Mouse (Mus musculus): ENCODE measurements around the gene Sstr3.
A peak's percentile ranks its signal among the peaks of the same experiment; 100 is the strongest.

Gene Sstr3

DNA sequence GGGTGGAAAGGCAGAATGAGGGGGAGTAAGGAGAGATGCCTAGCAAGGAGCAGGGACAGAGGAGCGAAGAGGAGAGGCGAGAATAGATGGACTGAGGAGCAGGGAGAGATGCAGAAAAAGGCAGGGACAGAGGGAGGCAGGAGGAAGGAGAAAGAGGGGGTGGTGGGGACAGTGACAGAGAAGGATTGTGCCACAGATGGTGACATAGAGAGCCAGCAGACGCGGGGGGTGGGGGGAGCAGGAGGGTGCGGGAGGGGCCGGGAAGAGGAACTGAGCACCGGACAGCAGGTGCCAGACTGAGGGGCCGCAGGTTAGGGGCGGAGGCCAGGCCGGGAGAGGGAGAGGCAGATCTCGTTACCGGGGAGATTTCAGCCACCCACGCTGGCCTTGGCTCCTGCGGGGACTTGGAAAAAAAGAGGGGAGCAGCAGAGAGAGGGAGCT is at the start of gene Sstr3:
Gene Sstr3 (minus strand): TSS at position 125 of the 441 bp plus-strand sequence.
- peak; percentile 69 to 74 for DNase-seq

DNA sequence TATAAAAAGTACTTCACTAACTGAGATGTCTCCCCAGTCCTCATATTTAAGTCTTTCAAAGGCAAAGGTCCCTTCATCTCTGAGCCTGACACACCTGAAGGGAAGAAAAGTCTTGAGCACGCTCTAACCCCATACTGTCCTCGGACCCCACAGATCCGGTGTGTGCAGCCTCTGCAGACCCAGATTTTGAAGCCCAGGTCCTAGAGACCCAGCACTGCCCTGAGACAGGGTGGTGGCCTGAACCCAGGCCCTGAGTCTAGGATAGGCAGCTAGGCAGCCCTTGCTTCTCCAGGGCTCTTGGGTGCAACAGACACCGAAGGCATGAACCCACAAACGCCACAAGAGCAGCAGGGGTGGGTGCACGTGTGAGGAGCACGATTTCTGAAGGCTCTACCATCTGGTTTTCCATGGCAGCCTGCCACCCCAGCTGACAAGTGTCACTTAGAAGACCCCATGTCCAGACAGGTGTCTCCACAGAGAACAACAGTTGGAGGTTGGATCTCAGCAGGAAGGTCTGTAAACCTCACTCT is 49.5 kb upstream of the Sstr3 start:
- no peak for DNase-seq

DNA sequence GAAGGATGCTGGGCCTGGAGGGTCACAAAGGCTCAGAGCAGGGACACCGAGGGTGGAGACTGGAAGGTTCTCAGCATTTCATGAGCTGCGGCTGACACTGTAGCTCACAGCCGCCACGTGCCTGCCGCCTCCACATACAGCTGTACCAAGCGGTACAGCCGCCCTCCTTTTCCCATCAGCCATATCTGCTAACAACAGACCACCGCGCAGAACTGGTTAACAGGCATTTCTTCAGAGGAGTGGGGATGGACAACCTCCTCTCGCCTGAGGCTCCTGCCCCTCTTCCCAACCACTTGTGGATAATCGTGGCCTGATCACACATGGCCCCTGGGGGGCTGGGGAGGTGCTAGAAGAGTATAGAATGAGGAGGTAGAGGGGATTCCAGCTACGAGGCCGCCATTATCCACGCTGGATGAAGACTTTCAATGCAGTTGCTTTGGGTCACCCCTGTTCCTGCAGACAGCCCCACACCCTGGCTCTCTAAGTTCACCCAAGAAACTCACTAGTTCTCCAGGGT is 48.0 kb upstream of the Sstr3 start:
- no peak for DNase-seq

DNA sequence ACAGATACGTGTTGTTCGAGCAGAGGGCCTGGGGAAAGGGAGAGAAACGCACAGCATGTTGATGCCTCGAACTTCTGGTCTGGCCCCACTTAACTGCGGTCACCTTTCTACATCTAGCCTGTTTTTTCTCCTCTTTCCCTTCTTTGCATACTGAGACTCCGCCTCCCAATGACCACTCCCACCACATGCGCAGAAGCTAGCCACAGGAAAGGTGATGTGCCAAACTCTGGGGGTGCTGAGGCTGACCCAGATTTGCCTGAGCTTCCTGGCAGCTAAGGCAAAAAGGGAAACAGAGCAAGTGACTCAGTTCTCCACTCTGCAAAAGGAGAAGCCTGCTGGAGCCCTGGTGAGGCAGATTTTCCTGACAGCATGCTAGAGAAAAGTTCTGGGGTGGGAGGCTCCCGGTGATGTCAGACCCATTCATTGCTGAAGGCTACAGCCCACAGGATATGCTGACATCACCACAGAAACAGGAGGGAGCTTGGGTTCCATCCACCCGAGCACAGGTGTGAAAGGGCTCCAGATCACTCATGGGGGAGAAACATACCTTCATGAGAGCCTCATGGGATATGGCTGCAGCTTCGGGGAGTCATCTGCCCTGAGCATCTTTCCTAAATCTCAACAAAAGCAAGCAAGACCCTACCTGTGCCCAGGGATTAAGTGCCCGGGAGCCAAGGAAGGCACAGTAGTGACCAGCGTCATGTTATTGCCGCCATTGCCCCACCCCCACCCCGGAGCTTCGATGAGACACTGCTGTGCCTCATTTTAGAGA is 47.4 kb upstream of the Sstr3 start:
- DNase-seq = no peak

DNA sequence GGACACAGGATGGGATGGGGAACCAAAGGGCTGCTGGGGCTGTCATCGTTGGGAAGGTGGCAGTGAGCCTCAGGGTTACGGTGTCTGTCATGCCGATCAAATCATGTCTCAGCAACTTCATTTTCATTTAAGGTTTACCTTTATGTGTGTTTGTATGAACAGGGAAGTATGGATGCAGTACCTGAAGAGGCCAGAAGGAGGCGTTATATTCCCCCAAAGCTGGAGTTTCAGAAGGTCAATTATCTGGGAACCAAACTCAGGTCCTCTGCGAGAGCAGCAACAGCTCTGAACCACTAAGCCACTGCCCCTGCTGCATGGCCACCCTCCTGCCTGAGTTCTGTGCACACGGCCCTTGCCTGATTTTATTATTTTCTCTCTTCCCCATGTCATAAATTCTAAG is 46.3 kb upstream of the Sstr3 start:
- no peak for DNase-seq

DNA sequence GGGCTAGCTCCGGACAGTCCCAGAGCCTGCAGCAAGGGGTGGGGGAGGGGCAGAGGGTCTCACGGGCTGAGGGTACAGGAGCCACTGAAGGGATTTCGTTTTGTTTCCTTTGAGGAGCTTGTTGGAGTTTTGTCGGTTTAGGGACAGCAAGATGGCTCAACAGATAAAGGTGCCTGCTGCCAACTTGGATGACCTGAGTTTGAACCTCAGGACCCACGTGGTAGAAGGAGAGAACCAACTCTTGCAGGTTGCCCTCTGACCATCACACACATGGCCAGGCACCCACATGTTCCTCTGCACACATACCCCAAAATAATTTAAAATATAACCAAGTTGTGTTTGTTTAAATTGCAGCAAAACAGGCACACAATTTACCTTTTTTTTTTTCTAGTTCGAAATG is 45.5 kb upstream of the Sstr3 start:
- DNase-seq = no peak

DNA sequence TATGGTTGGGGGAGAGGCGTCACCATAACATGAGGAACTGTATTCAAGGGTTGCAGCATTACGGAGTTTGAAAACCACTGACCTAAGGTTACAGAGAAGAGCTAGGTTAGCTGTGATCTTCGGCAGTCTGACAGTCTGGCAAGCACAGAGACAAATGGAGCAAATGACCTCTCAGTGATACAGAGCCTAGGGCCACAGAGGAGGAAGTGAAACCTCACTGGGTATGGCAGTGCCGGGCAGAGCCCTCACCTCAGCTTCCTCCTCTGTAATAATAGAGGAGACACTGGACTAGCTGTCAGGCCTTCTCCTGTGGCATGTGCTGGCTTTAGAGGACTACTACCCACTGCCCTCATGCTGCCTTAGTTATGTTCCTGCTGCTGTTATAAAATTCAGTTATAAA is 44.4 kb upstream of the Sstr3 start:
- no peak for DNase-seq

DNA sequence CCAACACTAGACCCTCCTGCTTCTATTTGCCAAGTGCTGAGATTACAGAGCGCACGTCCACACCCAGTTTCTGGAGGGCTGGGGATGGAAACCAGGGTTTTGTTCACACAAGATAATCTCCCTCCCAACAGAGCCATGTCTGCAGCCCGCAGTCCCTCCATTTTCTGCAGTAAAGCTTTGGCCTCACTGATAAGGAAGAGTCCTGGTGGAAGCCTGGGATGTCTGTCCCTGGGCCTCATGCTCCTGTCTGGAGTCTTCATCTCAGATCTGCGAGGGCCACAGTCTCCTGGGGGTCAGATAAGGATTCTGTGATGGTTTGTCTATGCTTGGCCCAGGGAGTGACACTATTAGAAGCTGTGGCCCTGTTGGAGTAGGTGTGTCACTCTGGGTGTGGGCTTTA is 43.6 kb upstream of the Sstr3 start:
- DNase-seq = no peak

DNA sequence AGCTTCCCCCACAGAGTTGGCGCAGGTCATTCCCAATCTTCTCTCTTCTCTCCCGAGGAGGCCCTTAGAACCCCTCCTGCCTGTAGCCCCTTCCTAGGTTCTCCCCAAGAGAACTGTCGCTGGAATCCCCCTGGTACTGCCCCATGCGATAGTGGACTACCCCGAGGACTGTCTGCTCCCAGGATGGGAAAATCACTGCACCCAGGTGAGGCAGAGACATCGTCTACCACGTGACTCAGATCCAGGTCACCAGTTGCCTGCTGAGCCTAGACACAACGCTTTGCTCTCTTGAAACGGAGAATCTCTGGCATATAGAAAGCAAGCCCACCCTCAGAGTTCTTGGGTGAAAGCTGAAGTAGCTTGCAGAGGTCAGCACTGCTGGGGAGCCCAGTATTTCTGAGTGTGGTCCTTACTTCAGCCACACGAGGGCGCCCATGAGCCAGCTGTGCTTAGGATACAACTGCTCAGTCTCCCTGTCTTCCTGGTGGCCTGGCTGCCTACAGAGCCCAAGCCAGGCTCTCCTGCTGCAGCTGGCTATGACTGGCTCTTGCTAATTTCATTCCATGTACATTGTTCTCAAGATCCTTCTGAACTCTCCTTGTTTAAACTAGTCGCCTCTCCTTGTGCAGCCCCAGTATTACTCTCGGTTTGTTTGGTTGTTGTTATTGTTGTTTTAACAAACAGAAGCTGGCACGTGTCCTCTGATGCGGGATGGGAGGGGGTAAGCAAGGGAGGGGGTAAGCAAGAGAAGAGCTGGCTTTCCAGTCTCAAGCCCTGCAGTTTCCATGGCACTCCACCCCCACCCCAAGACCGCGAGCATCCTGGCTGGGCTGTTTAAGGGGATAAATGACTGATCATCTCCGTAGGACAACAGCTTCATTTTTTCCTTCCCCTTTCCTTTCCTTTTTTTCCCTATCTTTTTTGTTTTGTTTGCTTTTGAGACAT is 42.8 kb upstream of the Sstr3 start:
- peak; percentile 89 to 92 for DNase-seq

DNA sequence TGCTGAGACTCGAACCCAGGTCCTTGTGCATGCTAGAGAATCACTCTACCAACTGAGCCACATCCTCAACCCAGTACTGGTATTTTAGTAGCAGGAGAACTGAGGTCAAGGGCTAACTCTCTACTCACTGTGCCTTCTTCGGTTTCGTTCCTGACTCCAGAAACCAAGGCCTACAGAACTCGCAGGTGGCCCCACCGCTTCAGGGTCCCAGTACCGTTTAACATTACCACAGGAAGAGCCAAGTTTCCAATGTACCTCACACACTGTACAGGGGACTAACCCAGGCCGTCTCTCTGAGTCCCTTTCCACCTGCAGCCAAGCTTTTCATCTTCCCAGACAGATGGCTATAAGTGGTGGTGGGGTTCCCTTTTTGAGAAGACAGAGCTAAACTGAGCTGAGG is 40.9 kb upstream of the Sstr3 start:
- no peak for DNase-seq

DNA sequence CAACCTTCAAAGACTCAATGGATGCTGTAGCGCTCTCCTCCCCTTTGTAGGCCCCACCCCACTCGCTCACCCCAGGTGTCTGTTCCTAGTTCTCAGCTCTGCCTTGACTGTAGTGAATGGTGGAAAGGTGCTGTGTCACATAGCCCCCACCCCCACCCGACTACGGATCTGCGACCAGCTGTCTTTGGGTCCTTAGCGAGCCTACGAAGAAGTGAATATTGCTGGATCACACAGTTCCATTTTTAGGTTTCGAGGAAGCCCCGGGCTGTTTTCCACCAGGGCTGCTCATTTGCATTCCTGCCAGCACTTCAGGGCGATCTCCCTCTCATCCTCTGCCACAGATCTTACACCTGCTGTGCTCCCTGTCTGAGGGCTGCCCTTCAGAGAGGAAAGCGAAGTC is 38.9 kb upstream of the Sstr3 start:
- DNase-seq = no peak

DNA sequence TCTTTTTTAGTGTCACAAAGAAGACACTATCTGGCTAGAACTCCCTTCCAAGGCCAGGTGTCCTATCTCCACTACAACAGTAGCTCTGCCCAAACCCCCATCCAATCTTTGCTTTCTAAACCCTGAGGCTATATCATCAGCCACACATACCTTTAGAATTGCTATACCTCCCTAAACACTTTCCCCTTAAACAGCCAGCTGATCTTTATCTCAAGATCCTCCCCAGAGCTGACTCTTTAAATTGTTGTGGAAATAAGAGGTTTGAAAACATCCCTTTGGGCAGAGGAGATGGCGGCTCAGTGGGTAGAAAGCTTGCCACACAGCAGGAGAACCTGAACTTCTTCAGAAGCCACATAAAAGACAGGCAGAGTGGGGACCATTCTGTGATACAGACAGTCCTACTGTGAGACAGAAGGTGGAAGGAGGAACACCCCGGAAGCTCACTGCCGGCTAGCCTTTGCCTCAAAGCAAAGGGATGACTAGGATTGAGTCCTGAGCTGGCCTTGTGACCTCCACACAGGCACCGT is 31.9 kb upstream of the Sstr3 start:
- no peak for DNase-seq

DNA sequence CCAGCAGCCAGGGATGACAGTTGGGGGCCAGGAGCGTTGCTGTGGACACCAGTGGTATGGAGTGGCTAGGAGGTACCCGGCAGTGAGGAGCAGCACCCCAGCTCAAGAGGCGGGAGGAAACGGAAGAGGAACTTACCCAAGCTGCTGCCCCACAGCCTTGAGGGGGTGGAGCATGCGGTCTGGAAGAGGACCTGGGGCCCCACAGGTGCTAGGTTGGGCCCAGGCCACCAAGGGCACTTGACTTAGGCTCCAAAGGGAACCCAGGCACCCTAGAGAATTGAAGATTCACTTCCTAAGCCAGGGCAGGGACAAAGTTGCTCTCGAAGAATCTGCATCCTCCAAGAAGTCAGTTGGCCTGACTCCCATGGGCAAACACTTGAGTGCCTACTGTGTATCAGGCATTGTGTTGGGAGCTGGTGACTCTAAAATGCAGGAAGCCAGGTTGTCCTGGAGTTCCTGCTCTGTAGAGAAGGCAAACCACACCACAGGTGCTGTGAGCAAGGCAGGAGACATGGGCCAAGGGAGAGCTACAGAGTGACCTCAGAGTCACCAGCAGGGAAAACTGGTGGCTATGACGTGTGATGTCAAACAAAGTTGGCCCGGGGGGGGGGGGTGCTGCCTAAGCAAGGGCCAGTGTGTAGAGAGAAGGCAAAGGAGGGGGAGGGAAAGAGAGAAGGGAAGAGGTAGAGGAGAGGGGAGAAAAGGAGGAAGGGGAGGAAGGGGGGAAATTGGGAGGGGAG is 28.3 kb upstream of the Sstr3 start, which contains the start of gene Rac2:
Gene Rac2 (minus strand): TSS at position 126 of the 740 bp plus-strand sequence.
- DNase-seq = no peak

DNA sequence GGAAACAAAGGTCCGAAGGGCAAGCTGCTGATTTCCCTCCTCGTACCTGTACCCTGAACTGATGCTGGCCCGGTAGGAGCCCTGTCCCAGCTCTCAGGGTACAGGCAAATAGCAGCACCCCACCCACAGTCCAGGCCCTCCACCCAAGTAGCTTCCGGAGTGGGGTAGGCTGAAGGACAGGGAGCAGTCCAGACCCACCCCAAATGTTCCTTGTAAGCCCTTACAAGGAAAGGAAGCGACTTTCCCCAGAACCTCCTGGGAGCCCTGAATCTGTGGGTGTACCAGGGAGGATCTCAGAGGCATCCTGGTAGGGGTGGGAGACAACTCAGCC is 27.8 kb upstream of the Sstr3 start:
- DNase-seq = no peak

DNA sequence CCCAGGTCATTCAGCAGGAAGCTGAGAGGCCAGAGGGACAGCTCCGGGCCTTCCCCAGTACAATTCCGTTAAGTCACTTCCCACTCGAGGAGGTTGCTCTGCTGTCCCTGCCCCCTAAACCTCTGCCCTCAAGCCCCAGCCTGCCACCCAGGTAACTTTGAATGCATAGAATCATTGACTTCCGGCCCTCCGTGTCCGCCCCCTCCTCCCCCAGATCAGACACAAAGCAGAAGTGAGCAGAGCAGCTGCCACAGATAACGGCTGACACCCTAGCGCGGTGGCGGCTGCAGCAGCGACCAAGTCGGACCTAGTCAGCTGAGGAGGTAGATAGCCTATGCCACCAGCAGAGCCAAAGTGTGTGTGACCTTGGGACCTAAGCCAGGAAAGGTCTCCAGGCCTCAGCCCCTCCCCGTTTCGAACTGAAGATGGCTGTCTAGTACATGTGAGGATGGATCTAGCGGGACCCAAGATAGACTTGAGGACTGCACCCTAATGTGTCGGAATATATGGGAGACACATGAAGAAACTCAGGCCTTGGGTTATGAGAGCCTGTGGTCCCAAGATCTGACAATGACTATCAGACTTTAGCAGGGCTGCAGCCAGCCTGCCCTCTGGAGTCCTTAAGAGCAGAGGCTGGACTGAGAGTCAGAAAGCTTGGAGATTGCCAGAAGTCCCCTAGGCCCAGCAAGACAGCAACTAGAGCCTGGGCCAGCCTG is 27.2 kb upstream of the Sstr3 start:
- DNase-seq = no peak

DNA sequence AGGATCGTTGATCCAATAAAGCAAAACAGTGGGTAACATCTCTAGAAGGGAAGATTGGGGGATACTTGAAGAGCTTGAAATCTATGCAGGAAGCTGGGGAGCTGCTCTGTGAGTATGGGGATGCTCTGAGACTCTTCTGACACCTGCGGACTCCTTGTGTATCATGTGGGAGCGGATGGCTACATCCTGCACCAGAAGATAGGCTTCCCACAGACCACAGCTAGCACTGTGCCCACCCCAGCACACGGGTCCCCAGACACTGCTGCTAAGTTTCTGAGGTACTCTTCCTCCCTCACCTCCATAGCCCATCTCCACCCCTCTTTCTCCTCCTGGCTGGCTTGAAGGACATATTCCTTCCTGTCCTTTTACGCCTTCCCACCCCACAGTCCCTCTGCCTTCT is 25.7 kb upstream of the Sstr3 start:
- DNase-seq = no peak

DNA sequence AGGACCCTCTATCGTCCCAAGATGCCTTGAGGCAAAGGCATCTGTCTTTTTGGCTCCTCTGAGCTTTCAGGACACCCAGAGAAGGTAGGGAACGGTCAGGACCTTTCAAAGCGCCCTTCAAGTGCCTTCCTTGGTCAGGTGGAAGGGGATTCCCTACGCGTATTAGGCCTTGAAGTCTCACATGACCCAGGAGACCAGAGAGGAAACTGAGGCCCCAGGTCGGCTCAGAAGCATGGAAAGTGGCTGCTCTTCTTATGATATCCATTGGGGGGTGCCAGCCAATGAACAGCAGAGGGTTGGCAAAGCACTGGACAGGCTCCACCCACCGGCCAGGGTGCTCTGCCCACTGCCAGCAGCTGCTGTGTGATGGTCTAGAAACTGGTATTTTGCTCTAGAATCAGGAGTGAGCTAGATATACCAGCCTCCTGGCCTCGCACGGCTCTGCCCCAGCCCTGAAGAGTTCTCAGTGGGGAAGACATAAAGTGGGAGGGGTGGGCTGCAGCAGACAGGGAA is 23.2 kb upstream of the Sstr3 start:
- DNase-seq = peak in 1 of 2 experiments; percentile 24

DNA sequence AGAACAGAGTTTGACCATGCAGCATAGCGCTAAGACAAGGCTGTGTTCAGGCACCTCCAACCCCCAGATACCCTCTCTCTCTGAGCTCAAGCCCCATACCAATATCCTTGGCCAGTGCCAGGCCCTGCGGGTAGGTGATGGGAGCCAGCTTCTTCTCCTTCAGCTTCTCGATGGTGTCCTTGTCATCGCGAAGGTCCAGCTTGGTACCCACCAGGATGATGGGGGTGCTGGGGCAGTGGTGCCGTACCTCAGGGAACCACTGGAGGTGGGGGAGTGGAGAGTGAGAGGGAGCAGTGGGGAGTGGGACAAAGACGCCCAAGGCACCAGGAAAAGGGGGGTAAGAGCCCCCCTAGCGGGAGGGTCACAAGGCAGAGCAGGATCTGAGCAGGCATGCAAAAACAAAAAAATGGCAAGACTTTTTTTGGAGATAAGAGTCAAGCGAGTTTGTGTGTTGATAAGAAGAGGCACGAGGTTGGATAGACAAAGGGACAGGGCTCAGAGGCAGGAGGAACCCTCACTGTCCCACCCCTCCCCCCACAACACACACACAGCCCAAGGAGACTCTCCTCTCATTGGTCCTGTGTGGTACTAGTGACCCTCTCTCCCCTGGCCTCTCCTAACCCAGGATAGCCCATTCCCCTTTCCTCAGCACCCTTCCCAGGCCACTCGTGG is 20.4 kb upstream of the Sstr3 start:
- no peak for DNase-seq

DNA sequence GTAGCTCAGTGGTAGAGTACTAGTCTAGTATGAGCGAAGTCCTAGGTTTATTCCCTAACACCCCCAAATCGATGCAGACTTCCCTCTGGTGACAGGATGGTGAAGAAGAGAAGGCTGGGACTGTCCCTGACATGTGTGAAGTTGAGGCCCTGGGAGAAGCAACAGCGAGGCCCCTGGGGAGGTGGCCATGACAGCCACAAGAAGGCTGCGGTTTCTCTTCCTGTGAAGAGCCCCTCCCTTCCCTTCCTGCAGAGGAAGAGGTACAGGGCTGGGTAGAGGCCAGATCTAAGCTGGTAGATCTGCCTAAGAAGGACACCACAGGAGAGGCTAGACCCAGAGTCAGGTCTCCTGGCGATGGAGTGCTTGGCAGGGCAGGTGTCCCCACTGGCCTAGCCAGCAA is 19.5 kb upstream of the Sstr3 start:
- no peak for DNase-seq

DNA sequence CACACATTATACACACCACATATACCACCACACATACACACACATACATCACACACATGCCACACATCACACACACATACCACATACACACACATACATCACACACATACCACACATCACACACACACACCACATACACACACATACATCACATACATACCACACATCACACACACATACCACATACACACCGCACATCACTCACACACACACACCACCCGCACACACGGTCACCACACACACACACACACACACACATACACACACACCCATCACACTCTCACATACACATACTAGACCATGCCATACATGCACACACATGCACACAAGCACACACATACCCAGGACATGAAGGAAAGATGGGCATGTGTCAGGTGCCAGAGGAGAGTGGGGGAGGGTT is 18.9 kb upstream of the Sstr3 start:
- DNase-seq = no peak
